Mouse (Mus musculus) cerebellum, adult 18-20 months (tissue): ENCODE data around the gene B3gnt2.
"Not testable (repeated sequence)": the region's sequence is repeated elsewhere in the genome, so short reads cannot be mapped to it uniquely, and the experiment has no call there.

Source experiments
- DNase-seq, 2 experiments: peaks; one replicate each; pipeline ENCODE4 v3.0.0; 2021

Gene B3gnt2

DNA sequence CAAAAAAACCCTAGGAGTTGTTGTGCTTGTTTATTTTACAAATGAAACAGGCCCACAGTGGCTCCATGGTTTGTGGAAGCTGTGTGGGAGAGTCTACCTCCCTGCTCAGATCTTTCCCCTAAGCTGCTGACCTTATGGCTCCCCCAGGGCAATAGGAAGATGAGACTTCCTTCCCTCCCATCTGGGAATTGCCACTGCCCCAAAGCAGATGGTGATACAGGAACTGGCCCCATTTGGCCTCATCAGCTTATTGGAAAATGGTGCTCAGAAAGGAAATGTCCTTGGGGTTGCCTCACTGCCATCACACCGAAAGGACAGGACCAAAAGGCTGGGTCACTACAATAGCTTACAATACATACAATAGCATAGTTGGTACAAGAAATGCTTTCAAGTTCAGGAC, 97.7 kb downstream of the B3gnt2 start:
- no peak for DNase-seq

DNA sequence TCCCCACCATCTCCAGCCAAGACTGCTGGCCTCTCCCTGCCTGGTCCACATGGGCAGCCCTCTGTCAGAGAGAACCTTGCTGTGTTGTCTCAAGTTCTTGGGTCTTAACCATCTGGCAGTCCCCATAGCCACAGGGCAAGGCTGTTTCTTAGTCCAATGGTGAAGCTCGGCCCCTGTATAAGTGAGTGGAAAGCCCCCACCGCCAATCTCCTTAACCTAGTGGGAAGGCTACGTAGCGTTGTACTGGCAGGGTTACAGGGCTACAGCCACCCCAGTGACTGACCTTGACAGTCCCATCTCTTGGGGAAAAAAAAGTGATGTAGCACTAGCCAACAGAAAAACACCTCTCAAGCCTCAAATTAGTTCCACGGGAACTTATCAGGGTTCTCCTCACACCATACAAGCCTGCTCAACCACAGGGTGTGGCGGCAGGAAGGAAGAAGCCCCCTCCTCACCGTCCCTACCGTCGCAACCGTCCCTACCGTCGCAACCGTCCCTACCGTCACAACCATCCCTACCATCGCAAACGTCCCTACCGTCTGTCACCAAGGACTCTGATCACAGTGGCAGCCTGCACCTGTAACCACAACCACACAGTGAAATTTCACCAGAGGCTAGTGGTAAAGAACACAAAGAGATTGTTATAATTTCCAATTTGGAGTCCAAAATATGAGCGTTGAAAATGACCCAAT, 98.4 kb downstream of the B3gnt2 start:
- DNase-seq, result no peak

DNA sequence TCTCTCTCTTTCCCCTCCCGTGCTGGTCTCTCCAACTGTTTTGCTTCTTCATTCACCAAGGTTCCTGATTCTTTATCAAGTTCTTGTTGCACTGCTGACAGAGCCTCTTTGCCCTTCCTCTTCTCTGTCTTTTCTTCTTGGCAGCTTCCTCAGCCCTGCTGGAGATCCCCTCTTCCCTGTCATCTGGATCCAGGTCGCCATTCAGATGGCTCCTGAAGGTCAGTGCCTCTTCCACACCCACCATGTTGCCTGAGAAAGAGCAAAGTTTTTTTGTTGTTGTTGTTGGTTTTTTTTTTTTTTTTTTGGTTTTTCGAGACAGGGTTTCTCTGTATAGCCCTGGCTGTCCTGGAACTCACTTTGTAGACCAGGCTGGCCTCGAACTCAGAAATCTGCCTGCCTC, 101.0 kb downstream of the B3gnt2 start:
- no peak for DNase-seq

DNA sequence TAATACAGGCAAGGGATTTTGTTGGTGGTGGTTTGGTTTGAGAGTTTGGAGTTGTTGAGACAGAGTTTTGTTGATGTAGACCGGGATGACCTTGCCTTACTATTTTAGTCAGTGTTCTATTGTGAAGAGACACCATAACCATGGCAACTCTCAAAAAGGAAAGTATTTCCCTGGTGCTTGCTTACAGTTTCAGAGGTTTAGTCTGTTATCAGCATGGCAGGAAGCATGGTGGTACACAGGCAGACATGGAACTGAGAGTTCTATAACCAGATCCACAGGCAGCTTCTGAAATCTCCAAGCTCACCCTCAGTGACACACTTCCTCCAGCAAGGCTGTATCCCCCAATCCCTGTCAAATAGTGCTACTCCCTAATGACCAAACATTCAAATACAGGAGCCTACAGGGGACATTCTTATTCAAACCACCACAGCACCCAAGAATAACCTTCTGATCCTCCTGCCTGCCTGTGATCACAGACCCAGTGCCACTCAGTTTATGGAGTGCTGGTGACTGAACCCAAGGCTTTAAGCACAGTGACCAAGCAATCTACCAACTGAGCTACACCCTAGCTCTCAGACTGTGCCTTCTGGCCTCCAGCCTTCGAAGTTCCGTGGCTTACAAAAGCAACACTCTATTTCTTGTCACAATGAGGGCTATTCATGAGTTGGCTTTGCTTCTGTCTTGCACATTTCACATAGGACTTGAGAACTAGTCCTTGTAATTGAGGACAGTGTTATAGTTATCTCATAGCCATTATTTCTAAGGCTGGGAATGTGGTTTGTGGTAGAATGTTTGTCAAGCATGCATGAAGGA, 104.4 kb downstream of the B3gnt2 start:
- no peak for DNase-seq

DNA sequence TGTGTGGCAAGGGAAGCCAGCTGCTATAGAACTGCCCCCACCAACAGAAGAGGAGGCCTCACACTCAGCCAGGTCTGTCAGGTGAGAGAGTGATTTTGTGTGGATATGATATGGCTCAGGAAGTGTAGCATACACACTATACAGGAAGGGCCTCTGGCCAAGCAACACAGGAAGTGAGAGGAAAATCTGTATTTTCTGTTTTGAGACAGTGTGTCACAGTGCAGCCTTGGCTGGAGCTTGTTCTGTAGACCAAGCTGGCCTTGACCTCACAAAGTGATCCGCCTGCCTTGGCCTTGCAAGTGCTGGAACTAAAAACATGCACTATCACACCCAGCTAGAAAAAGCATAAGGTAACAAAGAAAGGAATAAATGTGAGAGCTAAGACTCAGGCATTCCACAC, 105.6 kb downstream of the B3gnt2 start:
- no peak for DNase-seq

DNA sequence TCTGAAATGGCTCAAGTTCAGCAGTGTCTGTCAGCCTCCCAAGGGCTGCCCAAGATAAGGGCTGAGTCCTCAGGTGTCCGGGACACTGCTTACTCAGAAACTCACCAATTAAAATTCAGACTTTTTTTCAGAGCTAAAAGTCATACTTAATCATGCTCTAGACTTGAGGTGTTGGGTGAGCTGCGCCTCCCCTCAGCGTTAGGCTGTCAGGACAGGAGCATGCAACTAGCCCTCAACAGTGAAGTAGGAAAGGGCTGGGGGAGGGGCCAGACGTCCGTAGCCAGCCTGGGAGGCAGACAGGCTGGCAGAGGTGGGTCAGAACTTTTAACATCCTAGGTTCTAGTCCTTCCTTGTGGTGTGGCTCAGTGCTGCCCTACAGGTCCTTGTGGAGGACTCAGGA, 108.2 kb downstream of the B3gnt2 start:
- no peak for DNase-seq

DNA sequence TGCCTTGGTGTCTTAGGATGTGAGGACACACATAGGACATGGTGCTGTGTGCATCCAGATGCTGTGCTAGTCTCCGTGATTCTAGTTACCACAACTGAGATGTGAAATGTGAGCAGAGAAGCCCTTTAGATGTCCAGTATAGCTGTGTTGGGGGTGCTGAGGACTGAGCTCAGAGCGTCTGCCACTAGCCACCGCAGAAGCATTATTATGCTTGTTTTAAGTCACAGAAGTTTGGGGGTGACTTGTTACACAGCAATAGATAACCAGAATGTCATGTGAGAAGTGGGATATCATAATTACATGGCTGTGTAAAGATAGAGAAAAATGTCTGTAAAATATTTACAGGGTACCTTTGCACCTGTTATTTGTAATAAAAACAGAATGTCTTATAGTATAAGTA, 109.2 kb downstream of the B3gnt2 start:
- no peak for DNase-seq

DNA sequence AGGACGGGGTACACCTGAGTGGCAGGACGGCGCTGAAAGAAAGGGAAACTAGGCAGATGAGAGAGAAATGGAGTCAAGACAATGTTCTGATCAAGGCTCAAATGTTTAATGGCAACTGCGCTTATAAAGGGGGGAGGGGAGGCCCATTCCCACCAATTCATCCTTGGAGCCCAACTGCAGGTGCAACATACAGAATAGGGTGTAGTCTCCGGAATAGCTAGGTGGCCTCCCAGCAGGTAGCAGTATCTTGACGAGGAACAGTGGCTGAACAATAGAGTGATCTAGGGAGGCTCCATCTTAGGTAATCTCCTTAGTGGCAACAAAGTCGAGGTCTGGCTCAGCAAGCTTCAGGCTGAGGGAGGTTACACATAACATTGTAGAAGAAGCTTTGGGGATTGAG, 113.4 kb downstream of the B3gnt2 start:
- no peak for DNase-seq

DNA sequence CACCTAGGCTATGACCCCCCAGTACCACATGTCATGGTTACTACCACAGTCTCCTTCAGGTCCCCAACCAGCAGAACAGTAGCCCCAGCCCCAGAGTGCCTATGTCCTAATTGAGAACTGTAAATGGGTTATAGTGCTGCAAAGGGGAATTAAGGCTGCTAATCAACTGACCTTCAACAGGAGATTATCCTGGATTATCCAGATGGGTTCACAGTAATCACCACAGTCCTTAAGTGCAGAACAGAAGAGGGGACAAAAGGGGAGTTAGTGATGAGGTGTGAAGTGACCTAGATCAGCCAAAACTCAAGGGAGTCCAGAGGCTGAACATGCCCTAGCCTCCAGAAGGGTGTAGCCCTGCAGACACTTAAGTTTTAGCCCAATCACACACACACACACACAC, 115.4 kb downstream of the B3gnt2 start:
- no peak for DNase-seq

DNA sequence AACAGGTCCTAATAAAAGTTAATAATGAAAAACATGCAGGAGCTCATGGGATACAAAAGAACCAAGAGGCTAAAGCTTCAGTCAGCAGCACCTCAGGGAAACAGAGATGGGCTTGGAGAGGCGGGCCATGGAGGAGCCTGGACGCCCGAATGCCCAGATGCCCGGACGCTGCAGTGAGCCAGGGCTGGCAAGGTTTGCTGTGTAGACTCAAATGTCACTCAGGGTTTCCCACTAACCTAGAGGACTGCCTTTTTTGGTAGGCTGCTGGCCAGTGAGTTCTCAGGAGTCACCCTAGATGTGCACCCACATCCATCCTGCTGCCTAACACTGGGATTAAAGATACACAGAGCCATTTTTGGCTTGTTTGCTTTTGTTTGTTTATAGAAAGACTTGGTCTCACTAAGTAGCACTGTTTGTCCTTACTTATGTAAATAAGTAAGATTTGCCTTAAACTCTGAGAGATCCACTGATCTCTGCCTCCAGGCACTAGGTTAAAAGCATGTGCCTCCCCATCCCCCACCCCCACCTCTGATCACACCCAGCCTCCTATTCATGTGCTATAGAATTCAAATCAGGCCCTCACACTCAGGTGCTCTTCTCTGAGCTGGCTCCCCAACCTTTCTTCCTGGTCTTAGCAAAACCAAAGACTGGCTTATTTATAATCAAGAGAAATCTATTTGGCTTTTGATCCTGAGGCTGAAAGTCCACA, 117.0 kb downstream of the B3gnt2 start:
- DNase-seq, result no peak

DNA sequence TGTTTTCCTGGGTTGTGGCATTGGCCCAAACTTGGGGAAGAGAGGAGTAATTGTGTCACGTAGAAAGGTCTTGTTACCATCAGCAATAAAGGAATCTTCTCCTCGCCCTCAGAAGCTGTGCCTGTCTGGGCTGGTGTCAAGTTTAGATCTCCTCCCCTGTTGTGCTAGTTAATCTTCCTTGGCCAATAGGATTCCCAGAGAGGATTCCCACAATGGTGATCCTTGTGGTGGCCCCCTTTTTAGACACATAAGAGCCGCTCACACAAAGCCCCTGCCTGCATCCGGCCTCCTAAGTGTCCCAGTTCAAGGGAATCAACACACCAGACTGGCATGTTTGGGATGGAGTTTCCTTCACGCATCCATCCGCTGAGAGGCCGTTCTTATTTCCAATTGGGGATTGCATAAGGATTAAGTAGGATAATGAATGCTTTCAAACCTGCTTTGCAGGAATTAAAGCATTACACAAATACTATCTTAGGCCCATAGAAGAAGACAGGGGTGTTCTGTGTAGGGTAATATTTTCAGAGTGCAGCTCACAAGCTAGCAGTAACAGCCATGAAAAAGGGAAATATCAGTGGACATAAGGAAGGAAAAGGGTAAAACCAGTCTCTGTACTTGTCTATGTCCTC, 118.6 kb downstream of the B3gnt2 start:
- DNase-seq, result no peak

DNA sequence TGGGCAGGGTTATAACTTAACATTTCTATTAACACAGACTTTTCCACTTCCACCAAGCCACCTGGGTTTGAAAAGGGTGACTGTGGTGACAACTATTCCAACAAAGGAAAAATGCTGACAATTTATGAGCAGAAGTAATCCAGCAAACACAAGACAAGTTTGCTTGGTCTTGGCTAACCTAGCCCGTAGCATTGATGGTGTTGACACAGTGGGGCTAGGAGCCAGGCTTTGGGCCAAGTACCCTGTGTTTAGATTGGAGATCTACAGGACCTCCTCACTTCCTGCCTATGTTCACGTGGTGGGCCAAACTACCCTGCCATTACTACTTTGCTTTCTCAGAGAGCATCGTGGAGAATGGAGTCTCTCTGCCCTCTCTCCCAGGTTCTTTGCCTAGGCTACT, 119.3 kb downstream of the B3gnt2 start:
- DNase-seq, result no peak

DNA sequence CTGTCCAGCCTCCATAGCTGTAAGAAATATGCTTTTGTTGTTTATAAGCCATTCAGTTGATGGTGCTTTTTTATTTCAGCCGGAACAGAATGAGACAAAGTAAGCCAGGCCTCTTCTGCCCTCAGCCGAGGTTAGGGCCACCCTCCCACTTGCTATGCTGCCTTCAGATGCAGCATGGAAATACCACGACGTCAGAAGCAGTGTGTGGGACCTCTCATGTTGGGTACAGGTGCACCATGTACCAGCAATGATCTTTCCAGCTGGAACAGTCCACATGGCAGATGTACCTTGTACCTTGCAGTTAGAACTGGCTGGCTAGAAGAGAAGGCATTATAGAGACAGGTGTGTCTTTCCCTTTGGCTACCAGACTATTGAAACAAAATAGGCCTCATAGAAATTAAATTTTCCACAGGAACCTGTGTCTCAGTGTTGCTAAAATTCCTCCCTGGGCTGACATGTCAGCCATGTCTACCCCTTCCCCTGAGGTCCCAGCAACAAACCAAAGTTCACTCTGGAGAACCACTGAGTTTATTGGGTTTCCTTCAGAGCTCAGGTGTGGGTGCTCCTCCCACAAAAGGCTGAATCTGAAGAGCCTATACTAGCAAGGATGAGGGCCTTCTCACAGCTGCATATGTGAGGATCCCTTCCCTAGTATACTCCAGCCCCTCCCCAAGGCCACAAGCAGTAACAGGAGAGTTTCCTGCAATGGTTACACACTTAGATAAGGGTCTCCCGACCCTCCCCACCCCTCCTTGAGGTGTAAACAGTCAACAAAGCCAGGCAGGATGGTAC, 121.1 kb downstream of the B3gnt2 start:
- DNase-seq, result no peak

DNA sequence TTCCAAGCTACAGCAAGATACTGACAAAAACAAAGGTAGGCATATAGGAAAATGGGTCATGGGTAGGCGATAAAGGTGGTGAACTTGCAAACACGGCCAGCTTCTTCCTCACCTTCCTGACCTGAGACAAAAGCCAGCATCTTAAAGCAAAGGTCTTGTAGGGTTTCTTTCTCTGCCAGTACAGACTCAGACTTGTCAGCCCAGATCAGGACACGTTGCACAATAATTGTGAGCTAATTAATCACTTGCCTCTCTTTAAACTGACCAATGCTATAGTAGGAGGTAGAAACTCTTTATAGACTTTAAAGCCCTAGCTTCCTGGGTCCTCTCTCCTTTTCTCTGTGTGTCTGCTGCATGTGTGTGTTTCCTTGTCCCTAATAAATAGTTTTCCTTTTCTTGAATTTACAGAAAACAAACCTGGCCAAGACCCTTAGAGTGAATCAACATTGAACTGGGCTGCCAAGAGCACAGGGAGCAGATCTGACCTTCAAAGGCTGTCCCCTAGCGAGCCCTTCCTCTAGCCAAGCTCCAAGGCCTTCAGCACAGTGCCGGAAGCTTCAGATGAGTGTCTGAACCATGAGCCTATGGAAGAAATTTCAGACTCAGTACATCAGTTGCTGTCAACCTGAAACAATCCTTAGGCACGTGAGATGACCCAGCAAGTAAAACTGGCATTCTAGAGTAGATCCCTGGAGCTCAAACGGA, 124.1 kb downstream of the B3gnt2 start:
- no peak for DNase-seq

DNA sequence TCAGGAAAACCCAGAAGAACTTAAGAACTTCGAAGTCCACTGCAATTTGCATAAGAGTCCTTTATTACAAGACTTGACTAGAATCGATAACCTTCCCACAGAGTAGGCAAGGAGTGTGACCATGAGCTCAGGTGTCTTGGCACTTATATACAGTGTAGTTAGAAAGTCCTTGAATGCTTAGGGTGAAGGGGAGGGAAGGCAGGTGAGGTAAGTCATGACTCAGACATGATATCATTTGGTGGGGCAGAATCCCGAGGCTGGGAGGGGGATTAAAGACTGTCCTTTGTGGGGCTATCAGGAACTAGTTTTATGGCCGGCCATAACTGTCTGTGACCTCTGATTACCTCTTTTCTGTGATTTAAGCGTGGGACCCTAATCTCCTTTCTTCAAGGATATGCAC, 125.6 kb downstream of the B3gnt2 start:
- DNase-seq, result not testable (repeated sequence)

DNA sequence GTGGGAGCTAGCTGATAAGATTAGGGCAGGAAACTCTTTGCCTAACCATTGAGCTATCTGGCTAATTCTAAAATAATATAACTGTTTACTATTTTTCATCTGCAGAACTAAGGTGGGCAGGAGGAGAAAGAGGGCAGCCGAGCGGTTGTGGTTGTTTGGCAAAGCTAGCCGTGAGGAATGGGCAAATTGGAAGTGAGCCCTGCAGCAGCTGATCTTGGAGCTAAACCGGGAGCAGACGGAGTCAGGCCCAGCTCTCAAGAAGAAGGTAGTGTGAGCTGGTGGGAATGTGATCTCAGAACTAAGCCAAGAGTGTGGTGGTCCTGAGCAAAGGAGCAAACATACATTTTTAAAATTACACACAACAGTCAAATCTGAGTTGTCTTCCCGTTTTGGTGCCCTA, 126.8 kb downstream of the B3gnt2 start:
- DNase-seq, result no peak

DNA sequence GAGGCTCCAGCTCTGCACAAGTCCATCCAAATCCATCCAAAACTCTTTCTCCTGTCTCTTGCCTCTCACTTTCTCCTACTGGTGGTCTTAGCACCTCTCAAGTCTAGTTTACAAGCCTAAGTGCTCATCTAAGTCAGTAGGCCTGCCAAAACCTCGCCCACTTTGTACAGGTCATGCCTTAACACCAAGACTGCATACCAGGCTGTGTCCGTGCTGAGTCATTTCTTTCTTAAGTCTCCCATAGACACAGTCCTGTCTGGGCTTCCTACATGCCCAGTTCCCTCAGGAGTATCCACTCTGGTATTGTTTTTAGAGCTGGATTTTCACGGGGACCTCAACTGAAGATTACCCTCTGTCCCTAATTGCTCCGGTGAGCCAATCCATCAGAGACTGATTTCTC, 127.9 kb downstream of the B3gnt2 start:
- no peak for DNase-seq

DNA sequence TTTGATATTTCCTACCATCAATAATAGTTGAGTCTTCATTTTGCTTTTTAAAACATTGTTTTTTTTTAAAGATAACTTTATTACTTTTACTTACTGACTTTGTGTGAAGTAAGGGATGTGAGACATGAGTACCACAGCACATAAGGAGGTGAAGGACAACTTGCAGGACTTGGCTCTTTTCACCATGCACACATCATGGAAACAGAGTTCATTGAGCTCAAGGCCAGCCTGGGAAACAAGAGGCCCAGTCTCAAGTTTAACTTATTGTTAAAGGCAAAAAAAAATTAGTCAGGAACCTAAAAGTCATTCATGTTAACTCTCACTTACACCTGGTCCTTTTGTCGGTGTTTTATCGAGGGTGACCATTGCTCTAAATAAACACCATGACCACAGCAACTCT, 137.7 kb downstream of the B3gnt2 start:
- DNase-seq, result no peak

DNA sequence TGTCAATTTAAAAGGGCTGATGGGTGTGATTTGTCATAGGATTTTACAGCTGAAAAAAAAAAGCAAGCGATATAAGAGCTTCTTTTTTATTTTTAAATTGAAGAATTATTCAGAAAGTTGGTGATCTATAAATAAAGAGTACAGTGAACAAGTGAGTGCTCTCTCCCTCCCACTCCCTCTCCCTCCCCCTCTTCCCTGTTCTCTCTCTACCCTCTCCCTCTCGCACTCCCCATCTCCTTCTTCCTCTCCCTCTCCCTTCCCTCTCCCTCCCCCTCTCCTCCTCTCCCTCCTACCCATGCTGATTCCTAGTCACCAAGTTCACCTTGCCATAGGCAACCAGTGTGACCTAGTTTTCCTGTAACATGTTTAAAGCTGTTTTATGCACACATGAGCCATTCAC, 140.7 kb downstream of the B3gnt2 start:
- no peak for DNase-seq

DNA sequence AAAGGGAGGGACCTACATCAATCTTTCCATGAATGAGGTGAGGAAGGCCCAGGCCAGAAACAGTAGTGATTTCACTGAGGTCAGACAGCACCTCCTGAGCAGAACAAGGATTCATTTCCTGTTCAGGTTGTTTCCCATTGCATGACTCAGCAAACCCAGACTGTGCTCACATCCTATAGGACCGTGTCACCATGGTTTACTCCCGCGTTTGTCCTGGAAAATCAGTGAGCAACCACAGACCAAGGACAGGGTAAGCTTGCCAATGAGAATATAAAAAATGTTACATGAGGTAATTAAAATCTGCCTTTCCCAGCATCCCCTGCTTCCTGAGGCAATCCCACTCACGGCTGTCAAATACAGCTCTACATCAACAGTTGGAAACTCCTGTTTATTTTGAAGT, 141.2 kb downstream of the B3gnt2 start:
- DNase-seq, result no peak

DNA sequence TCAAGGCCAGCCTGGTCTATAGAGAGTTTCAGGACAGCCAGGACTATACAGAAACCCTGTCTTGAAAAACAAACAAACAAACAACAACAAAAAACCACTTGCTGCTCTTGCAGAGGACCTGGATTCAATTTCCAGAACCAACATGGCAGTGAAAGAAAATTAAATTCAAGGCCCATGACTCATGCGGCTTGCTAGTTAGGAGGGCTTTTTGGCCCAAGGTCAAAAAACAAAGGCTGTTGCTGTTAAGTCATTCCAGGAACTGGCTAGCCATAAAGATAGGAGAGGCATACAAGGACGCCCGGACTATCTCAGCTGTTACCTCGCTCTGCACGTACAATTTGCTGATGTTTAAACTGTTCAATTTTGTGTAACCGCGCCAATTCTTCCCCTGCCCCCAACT, 142.7 kb downstream of the B3gnt2 start:
- DNase-seq, result no peak

DNA sequence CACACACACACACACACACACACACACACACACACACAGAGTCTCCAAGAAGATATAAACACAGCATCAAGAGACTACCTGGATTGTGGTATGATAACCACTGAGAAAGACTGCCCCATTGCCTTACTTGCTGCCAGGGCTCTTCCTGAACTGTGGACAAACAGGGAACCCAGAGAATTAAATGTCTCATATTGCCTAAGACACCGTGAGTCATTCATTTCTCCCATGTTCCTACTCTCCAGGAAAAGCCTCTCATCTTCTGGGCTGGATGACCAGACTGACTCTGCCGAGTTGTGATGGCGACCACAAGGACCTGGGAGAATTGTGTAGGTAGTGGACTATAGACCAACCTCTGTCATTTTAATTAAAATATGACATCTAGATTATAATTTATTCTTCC, 149.4 kb downstream of the B3gnt2 start:
- DNase-seq, result no peak
